Mouse (Mus musculus) spleen, postnatal 4 days (tissue): ENCODE results near the gene Gabrq.

Source experiments
- DNase-seq, 2 experiments: peaks; one replicate each; pipeline ENCODE4 v3.0.0; 2022; ENCODE audit warnings: low spot score in 2 of 2

Gabrq gene

DNA sequence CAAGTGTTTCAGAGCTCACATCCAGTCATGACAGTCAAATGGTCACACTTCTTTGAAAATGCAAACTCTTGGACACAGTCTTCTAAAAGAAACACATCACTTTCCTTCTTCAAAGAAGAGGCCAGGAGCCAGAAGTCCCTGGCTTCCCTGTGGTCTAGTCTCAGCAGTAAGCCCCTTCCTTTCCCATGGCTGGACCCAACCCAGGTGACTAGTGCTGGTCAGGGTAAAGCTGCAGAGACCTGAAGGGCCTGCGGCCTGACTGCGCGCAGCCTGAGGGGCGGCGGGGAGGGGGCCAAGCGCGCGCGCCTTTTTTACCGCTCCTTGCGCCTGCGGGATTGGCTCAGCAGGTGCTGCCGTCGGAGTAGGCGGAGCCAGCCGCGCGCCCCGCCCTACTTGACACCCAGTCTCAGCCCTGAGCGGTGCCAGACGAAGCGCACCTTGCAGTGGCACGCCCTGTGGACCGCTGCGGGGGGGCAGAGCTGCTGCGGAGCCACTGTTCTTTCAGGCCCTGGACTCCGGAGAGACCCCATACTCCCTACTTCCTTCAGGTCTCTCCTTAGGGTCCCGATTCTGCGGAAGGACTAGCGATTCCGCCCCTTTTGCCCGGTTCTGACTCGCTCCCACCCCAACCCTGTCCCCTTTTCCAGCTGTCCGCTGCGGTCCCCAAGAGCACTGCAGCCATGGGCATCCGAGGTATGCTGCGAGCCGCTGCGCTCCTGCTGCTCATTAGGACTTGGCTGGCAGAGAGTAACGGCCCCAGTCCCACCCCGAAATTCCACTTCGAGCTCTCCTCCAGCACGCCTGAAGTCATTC, at the start of gene Gabrq:
Gene Gabrq (plus strand): TSS at position 403 of the 813 bp plus-strand sequence.
- no peak for DNase-seq

DNA sequence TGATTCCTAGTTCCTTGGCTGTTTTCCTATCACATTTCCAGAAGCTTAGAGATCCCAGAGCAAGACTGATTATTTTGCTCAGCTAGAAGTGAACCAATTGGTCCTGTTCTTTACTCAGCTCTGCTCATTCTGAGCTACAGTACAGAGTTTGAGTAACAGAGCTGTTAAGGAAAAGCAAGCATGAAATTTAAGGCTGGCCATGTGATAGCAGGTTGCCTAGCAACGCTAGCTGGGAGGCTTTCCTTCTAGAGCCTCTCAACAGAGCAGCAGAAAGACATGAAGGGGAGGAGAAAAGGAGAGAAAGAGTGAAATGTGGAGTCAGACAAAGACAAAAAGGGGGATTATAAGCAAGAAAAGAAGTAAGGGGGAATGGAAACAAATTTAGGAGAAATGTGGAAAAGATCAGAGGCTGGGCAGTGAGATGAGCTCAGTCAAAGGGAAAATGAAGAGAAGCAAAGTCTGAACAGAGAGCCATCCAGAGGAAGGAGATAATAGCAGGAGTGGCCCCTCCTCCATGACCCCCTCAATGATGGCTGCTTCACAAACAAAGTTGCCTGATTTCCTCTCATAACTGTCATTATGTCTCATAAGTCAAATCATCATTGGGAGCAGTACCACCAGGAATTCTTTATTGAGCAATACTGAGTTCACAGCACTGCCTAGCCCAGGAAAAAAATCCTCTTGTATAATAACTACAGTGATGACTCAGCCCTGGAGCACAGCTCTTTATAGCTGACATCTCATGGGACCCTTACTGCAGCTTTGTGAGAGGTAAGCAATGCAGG, 36.0 kb upstream of the Gabrq start:
- no peak for DNase-seq

DNA sequence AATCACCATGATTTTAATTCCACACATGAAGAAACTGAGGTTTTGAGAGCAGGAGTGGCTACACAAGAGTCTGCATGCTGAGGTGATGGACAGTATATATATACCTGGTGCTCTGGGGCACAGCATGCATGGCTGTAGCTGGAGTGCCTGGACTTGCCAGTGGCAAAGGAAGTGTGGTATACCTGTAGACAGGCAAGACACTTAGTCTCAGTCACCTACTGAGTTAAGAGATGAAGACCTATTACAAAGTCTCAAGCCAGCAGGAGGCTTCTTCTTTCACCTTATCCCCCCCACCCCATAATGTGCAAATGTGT, 35.5 kb upstream of the Gabrq start:
- no peak for DNase-seq

DNA sequence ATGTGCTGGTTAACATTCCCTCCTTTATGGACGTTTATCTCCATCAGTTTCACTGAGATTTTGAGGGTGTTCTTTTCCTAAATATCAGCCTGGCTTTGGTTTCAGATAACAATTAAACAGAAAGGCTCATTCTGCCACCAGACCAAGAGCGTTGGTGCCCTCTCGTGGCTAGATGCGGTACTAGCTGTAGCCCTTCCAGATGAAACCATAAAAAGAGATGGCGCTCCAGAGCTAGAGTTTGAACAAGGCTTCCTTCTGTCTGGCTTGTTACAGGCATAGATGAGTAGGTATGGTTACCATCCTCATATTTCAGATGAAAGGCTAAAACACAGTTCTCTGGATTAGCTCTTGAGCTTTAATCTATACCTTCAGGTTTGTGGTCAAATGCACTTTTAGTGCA, 5.4 kb upstream of the Gabrq start:
- peak; percentile 13 to 78 for DNase-seq

DNA sequence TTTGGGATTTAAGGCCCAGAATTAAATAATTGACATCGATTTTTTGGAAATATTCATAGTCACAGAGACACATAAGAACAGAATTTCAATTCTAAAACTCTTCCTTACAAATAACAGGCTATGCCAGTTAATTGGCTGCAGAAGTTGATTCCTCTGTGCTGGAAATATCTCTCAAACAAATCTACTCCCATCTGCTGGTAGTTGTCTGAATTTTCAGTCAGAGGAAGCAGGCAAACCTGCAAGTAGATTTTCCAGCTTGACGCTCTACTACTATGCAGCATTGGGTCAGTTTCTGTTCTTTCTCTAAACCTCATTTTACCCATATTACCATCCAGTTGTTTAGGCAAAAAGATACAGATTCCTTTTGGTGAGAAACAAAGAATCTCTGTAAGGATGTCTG, 1.7 kb upstream of the Gabrq start:
- DNase-seq, result no peak

DNA sequence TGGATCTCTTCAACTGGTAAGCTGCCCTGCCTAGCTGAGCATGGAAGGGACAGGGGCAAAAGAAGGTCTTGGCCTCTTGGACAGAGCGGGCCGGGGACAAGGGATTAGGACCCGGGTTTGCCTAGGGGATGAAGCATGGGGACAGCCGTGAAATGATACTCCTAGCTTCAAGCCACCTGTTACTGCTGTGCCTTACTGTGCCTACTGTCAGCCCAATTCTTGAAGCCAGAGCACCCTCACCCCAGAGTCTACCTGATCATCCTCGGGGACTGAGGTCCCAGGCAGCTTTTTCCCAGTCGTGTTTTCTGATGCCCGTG, 569 bp downstream of the Gabrq start:
- no peak for DNase-seq
